Mouse (Mus musculus) neural tube, embryonic 15.5 days (tissue): Measurements from ENCODE around the gene Meaf6. TPM values are rescaled to one million over a fixed set of nuclear protein-coding genes. Genes with fewer than 3 reads are reported as not detected.

Experiments
- ATAC-seq: fragments of 200-750 bp; cut with Nextera tagmentation; 2 replicates; pipeline ENCODE4 v1.8.0; 2017; ENCODE audit warnings: mild to moderate bottlenecking, moderate TSS enrichment, moderate library complexity; ENCODE audit not compliant: low FRiP score
- H3K27ac ChIP-seq: fragments of 300-500 bp; sonication (generic); replicated peaks from 2 replicates; pipeline ENCODE4 v1.5.1; 2015; ENCODE audit warnings: mild to moderate bottlenecking, inconsistent platforms
- H3K27me3 ChIP-seq: fragments of 300-500 bp; sonication (generic); replicated peaks from 2 replicates; pipeline ENCODE4 v1.6.1; 2015; ENCODE audit warnings: inconsistent platforms
- H3K36me3 ChIP-seq: fragments of 300-500 bp; sonication (generic); 2 replicates; pipeline ENCODE4 v1.6.1; 2015; ENCODE audit warnings: inconsistent platforms
- H3K4me1 ChIP-seq: fragments of 300-500 bp; sonication (generic); 2 replicates; pipeline ENCODE4 v1.6.1; 2015; ENCODE audit warnings: inconsistent platforms
- H3K4me2 ChIP-seq: fragments of 300-500 bp; sonication (generic); 2 replicates; pipeline ENCODE4 v1.6.1; 2015; ENCODE audit warnings: inconsistent platforms, mild to moderate bottlenecking, moderate library complexity
- H3K4me3 ChIP-seq: fragments of 300-500 bp; sonication (generic); replicated peaks from 2 replicates; pipeline ENCODE4 v1.5.1; 2015; ENCODE audit warnings: mild to moderate bottlenecking, inconsistent platforms
- H3K9ac ChIP-seq: fragments of 300-500 bp; sonication (generic); replicated peaks from 2 replicates; pipeline ENCODE4 v1.6.1; 2015; ENCODE audit warnings: mild to moderate bottlenecking, inconsistent platforms
- H3K9me3 ChIP-seq: fragments of 300-500 bp; sonication (generic); replicated peaks from 2 replicates; pipeline ENCODE4 v1.6.1; 2016; ENCODE audit warnings: inconsistent platforms
- WGBS: fragments of 180-500 bp; shearing (Covaris S2); methylation state at CpG from one replicate; pipeline ENCODE4 v1.1.7; 2015; ENCODE audit warnings: mixed read lengths; 5-methylcytosine and 5-hydroxymethylcytosine counted together
- polyA plus RNA-seq: library from polyadenylated mRNA; unstranded; fragments of >200 nt; fragmentation: Nextera tagmentation; extraction: Ambion mirVana; gene quantifications from 2 replicates; pipeline ENCODE4 v1.2.1, GENCODE M21; 2015

Meaf6 gene
- polyA plus RNA-seq, 1 experiment from 2014 or later, result 164 TPM

DNA sequence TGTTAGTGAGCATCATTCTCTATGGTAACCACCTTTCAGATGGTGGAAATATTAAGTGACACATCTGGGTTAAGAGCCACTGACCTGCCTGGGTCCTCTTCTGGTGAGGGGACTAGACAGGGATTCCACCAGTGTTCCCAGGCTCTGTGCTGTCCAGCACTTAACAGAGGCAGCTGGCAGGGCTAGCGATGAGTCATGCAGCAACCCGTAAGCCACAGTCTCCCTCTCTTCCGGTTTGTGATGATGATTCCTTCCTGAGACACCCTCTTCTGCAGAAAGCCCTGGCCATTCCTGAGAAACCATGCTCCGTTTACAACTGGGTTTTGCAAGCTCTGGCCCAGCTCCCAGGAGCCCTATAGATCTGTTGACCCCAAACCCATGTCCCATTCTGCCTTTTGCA lies 46.6 kb downstream of the Meaf6 start:
- H3K4me3 ChIP-seq, result no peak overlapping the region
- 79% methylated on average over 4 of the region's 4 CpGs for WGBS
- ATAC-seq, result no peak
- no peak overlapping the region for H3K4me2 ChIP-seq
- no peak overlapping the region for H3K27ac ChIP-seq
- no peak overlapping the region for H3K9ac ChIP-seq
- H3K36me3 ChIP-seq, result no peaks in the 10 kb centered on the region
- peaks cover 9% of the 10 kb centered on the region for H3K27me3 ChIP-seq
- H3K4me1 ChIP-seq, result peaks cover 15% of the 10 kb centered on the region
- no peaks in the 10 kb centered on the region for H3K9me3 ChIP-seq

DNA sequence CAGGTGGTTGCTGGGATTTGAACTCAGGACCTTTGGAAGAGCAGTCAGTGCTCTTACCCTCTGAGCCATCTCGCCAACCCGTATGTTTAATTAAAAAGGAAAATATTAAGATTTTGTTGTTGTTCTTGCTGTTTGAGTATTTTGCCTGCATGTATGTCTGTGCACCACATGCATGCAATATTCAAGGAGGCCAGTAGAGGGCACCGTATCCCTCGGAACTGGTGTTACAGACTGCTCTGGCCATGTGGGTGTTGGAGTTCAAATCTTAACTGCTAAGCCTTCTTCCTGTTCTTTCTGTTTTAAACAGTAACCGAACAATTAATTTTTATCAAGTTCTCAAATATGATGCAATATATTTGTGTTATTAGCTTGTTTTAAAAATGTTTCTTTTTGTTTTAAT lies 47.5 kb downstream of the Meaf6 start:
- Histone ChIP-seq H3K9ac (no peak overlapping the region), H3K4me3 (no peak overlapping the region), H3K4me2 (no peak overlapping the region), H3K4me1 (peaks cover 9% of the 10 kb centered on the region), H3K27ac (no peak overlapping the region), H3K36me3 (no peaks in the 10 kb centered on the region), H3K27me3 (peaks cover 3% of the 10 kb centered on the region), H3K9me3 (no peaks in the 10 kb centered on the region)
- WGBS, result 23% methylated on average over 5 of the region's 5 CpGs
- ATAC-seq, result no peak

DNA sequence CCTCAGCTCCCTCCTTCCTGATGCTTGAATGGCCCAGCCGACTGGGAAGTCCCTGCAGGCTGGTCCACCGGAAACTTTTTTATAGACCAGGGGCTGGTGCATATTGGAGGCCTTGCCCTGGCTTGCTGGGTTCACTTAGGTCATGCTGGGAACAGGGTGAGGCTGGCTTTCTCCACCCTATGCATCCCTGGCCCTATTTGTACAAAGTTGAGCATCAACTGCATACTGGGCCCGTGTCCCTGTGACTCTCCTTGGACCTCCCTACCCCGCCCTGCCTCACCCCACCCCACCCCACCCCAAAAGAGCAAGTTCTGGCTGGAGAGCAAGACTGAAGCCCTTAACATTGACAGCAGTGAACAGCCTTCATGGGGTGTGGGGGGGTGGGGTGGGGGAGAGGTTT lies 49.3 kb downstream of the Meaf6 start:
- no peak for ATAC-seq
- 75% methylated on average over 4 of the region's 4 CpGs for WGBS
- H3K4me3 ChIP-seq, result no peak overlapping the region

DNA sequence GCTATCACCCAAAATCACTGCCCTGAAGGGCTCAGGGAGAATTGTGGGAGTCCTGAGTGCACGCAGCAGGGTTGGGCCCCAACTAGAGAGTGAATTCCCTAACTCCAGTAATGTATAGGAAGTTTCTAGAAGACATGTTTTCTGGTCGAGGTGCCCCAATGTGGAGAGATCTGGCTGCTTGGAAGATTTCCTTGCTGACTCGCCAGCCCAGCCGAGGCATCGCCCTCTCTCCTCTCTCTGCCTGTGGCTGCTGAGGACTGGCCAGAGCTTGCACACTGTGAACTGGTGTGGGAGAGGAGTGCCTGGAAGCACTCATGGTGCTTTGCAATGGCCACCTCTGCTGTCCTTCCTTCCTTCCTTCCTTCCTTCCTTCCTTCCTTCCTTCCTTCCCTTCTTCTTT lies 49.7 kb downstream of the Meaf6 start:
- WGBS, result 87% methylated on average over 5 of the region's 5 CpGs
- no peaks in the 10 kb centered on the region for H3K36me3 ChIP-seq
- no peak overlapping the region for H3K4me2 ChIP-seq
- H3K27ac ChIP-seq, result no peak overlapping the region
- ATAC-seq, result no peak
- H3K9me3 ChIP-seq, result no peaks in the 10 kb centered on the region
- no peaks in the 10 kb centered on the region for H3K4me1 ChIP-seq
- no peak overlapping the region for H3K4me3 ChIP-seq
- no peak overlapping the region for H3K9ac ChIP-seq
- no peaks in the 10 kb centered on the region for H3K27me3 ChIP-seq

More for the DNA sequence above, 49.3 kb downstream of the Meaf6 start:
- no peaks in the 10 kb centered on the region for H3K36me3 ChIP-seq
- no peaks in the 10 kb centered on the region for H3K9me3 ChIP-seq
- no peak overlapping the region for H3K9ac ChIP-seq
- H3K4me2 ChIP-seq, result no peak overlapping the region
- no peak overlapping the region for H3K27ac ChIP-seq
- no peaks in the 10 kb centered on the region for H3K4me1 ChIP-seq
- H3K27me3 ChIP-seq, result no peaks in the 10 kb centered on the region

DNA sequence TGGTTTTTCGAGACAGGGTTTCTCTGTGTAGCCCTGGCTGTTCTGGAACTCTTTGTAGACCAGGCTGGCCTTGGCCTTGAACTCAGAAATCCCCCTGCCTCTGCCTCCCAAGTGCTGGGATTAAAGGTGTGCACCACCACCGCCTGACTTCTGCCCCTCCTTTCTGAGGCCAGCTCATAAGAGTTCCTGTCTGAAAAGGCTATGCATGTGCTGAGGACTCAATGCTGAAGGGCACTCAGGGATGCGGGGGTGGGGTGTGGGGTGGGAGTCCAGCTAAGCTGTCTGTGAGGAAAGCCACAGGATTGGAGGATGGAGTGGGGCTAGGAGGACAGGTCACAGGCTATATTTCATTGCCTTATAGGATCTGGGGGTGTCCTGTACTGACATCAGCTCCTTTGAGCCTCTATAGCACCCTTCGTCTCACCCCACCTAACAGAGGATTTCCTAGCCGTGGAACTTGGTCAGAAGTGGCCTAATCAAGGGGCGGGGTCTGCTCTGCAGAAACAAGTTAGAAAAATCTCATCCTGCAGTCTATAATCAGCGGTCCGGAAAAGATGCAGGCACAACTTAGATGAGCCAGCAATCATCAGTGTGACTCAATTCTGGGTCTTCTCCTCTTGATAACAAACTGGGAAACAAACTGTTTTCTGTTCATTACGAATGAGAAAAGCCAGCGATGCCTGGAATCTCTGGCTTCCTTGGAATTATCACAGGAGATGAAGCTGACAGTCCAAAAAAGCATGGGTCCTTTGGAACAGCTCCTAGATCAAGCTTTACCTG lies 50.3 kb downstream of the Meaf6 start:
- H3K9me3 ChIP-seq, result no peaks in the 10 kb centered on the region
- WGBS, result 81% methylated on average over 10 of the region's 10 CpGs
- no peak overlapping the region for H3K27ac ChIP-seq
- no peak overlapping the region for H3K4me3 ChIP-seq
- no peaks in the 10 kb centered on the region for H3K4me1 ChIP-seq
- no peak for ATAC-seq
- no peaks in the 10 kb centered on the region for H3K27me3 ChIP-seq
- H3K4me2 ChIP-seq, result no peak overlapping the region
- no peak overlapping the region for H3K9ac ChIP-seq
- no peaks in the 10 kb centered on the region for H3K36me3 ChIP-seq

DNA sequence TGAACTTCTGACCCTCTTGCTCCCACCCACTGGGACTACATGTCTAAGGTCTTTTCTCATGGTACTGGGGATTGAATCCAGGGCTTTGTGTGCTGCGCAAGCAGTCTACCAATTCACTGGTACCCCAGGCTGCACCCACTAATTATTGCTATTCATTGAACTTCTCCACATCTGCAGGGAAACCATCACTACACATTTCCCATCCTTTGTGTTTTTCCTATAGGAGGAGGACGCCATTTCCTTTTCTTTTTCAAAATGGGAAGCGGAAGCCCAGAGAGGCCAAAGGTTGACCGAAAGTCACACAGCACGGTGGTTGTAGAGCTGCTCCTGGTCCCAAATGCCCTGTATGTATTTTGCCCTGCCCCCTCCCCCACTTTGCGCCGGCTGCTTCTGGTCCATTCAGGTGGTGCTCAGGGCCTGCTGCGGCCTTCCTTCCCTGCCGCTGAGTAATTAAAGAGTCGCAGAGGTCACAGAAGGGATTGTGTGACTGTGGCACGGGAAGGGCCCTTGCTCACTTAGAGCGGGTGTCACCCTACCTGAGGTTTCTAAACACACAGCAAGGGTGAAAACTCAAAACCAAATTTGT lies 51.5 kb downstream of the Meaf6 start:
- H3K4me1 ChIP-seq, result no peaks in the 10 kb centered on the region
- no peak overlapping the region for H3K9ac ChIP-seq
- H3K27me3 ChIP-seq, result no peaks in the 10 kb centered on the region
- no peaks in the 10 kb centered on the region for H3K36me3 ChIP-seq
- WGBS, result 64% methylated on average over 12 of the region's 12 CpGs
- H3K9me3 ChIP-seq, result no peaks in the 10 kb centered on the region
- no peak for ATAC-seq
- H3K4me2 ChIP-seq, result no peak overlapping the region
- H3K27ac ChIP-seq, result no peak overlapping the region
- H3K4me3 ChIP-seq, result no peak overlapping the region

DNA sequence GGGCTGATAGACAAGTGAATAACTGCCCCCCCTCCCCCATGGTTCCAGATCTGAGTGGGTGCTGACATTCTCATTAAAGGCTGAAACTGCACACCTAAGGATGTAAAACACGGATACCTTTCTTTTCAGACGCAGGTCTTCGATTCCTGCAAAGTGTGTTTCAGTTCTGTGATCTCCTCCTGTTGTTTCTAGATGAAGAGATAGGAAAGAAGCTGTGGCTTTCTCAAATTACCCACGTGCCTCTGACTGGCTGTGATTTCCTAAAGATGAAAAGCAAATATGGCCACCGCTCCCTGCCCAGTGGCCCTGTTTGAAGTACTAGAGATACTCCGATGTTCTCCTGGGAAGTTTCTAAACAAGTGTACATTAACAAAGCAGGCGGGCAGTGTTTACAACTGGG lies 53.4 kb downstream of the Meaf6 start:
- no peak overlapping the region for H3K4me3 ChIP-seq
- no peak for ATAC-seq
- 81% methylated on average over 7 of the region's 7 CpGs for WGBS

DNA sequence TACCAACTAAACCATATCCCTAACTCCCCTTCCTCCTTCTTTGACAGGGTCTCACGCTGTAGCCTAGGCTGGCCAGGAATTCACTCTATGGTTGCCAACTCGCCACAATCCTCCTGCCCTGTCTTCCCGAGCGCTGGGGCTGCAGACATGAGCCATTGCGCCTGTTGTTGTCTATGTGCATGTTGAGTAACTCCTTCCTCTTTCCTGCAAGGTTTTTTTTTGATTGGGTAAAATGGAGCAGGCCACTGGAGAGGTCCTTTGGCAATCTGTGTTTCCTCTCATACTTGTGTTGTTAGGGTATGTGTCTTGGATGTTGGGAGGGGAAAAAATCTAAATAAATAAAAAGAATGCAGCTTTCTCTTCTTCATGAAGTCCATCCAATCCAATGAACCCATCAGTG lies 59.3 kb downstream of the Meaf6 start:
- 79% methylated on average over 5 of the region's 5 CpGs for WGBS
- peaks cover 12% of the 10 kb centered on the region; the same call in 1 of the 2 replicates for H3K27me3 ChIP-seq
- H3K4me2 ChIP-seq, result no peak overlapping the region
- no peak overlapping the region for H3K4me3 ChIP-seq
- H3K27ac ChIP-seq, result no peak overlapping the region
- no peaks in the 10 kb centered on the region for H3K9me3 ChIP-seq
- H3K4me1 ChIP-seq, result peaks cover 10% of the 10 kb centered on the region
- no peak for ATAC-seq
- no peaks in the 10 kb centered on the region for H3K36me3 ChIP-seq
- no peak overlapping the region for H3K9ac ChIP-seq

More for the DNA sequence above, 53.4 kb downstream of the Meaf6 start:
- Histone ChIP-seq H3K36me3 (no peaks in the 10 kb centered on the region), H3K9me3 (no peaks in the 10 kb centered on the region), H3K4me2 (no peak overlapping the region), H3K4me1 (no peaks in the 10 kb centered on the region), H3K27me3 (no peaks in the 10 kb centered on the region), H3K27ac (no peak overlapping the region), H3K9ac (no peak overlapping the region)

DNA sequence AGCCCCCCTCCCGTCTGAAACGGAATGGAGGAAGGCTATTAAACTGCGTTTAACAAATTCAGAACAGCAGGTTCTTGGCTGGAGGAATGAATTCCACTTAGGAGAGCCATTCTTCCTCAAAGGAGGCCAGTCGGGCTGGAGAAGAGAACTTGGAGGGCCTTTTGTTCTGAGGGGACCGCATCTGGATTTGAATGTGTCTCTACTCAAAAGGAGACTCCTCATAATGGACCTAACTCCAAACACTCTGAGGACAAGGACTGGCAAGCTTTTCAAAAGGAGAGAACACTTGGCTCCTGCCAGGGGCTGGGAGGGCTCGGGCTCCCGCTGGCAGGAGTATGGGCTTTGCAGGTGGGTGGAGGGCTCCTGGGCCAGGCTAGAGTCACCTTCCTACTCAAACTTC lies 59.7 kb downstream of the Meaf6 start:
- Histone ChIP-seq H3K4me1 (peaks cover 12% of the 10 kb centered on the region), H3K9ac (no peak overlapping the region), H3K9me3 (no peaks in the 10 kb centered on the region), H3K27ac (no peak overlapping the region), H3K4me2 (no peak overlapping the region), H3K36me3 (no peaks in the 10 kb centered on the region), H3K27me3 (peaks cover 12% of the 10 kb centered on the region; the same call in 1 of the 2 replicates), H3K4me3 (no peak overlapping the region)
- 9% methylated on average over 7 of the region's 7 CpGs for WGBS
- no peak for ATAC-seq

DNA sequence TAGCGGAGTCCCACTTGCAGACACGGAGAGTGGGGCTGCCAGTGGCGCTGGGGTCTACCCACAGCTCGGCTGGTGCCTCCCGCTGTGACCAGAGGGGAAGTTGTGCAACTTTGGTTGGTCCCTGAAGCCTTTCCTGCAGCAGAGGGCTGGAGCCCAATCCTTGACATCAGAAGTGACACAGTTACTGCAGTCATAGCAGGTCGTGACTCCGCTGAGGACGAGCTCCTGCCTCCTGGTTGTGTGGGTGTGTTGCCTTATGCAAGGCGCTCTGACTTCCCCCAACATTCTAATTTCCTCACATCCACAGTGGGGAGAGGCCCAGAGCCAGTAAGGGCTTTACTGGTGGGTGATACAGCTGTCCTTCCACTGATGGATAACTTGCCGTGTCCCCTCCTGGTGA lies 60.3 kb downstream of the Meaf6 start:
- no peaks in the 10 kb centered on the region for H3K36me3 ChIP-seq
- H3K4me1 ChIP-seq, result peaks cover 12% of the 10 kb centered on the region
- WGBS, result 32% methylated on average over 10 of the region's 10 CpGs
- no peaks in the 10 kb centered on the region for H3K9me3 ChIP-seq
- no peak overlapping the region for H3K4me2 ChIP-seq
- H3K27me3 ChIP-seq, result peaks cover 12% of the 10 kb centered on the region; the same call in 1 of the 2 replicates
- H3K4me3 ChIP-seq, result no peak overlapping the region
- no peak overlapping the region for H3K27ac ChIP-seq
- H3K9ac ChIP-seq, result no peak overlapping the region
- no peak for ATAC-seq

DNA sequence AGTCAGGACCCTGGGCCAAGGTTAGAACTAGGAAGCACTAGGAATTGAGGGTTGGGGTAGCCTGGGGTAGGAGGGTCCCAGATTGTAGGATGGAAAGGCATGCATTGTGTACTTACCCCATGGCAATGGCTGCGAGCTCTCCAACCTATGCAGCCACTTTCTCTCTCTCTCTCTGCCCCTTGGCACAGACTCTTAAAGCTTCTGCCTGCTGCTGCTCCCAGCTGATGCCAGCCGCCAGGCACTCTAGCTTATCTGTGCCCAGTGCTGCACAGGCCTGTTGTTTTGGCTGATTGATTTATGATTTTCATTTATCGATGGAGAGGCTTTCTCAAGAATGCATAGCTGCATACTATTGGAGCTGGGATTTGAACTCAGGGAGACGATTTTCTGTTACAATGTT lies 63.0 kb downstream of the Meaf6 start:
- WGBS, result 60% methylated on average over 4 of the region's 4 CpGs
- H3K27me3 ChIP-seq, result peaks cover 14% of the 10 kb centered on the region; the same call in 1 of the 2 replicates
- H3K4me3 ChIP-seq, result no peak overlapping the region
- H3K27ac ChIP-seq, result no peak overlapping the region
- no peak overlapping the region for H3K9ac ChIP-seq
- no peak overlapping the region for H3K4me2 ChIP-seq
- no peaks in the 10 kb centered on the region for H3K36me3 ChIP-seq
- no peaks in the 10 kb centered on the region for H3K9me3 ChIP-seq
- ATAC-seq, result no peak
- peaks cover 12% of the 10 kb centered on the region for H3K4me1 ChIP-seq

DNA sequence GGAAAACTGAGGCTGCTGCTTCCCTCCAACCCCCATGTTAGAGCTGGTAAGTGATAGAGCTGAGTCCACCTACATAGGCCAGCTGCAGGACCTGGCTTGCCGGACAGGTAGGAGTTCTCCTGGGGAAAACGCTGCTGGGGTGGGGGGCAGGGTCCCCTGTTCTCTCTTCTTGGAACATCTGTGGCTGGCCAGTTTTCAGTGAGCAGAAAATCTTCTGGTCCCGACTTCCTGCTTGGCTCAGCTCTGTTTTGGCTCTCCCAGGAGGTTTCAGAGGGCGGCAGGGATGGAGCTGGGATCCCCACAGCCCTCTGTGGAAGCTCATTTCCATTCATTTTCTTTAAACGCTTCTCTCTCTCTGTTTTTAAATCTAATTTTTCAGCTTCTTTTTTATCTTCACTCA lies 64.5 kb downstream of the Meaf6 start:
- no peak overlapping the region for H3K4me3 ChIP-seq
- no peak overlapping the region for H3K4me2 ChIP-seq
- no peak overlapping the region for H3K27ac ChIP-seq
- WGBS, result 23% methylated on average over 5 of the region's 5 CpGs
- H3K36me3 ChIP-seq, result no peaks in the 10 kb centered on the region
- peaks cover 14% of the 10 kb centered on the region; the same call in 1 of the 2 replicates for H3K27me3 ChIP-seq
- no peak for ATAC-seq
- H3K4me1 ChIP-seq, result peaks cover 12% of the 10 kb centered on the region
- H3K9me3 ChIP-seq, result no peaks in the 10 kb centered on the region
- H3K9ac ChIP-seq, result no peak overlapping the region
